Mouse (Mus musculus): ENCODE data around the gene Tmbim4.

DNA sequence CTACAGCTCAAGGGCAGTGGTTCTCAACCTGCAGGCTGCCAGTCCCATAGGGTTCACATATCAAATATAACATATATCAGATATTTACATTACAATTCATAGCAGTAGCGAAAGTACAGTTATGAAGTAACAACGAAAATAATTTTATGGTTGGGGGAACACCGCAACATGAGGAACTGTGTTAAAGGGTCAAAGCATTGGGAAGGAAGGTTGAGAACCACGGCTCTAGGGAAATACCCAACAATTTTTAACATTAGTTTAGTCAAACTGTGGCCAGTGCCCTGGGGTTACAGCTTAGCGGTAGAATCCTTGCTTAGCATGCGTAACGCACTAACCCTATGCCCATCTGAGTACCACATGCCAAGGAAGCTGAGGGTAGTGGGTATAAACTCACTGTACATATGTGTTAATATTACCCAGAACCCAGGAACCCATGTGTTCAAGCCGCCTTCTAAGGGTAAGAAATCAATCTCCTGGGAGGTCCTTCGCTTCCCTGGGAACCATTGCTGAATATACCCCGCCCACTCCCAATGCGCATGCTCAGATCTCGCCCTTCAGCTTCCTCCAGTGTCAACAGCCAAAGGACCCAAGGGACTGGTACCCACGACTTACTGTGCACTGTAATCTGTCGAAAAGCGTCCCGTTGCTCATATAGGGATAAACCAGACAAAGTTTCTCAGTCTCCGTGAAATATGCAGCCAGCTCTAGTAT lies 35.4 kb upstream of the Tmbim4 start:
- TF ChIP-seq CTCF (IDR thresholded peaks at IDR 0.05; ENCODE audit: low read depth) (no peak), EP300 (IDR thresholded peaks at IDR 0.05; ENCODE audit: low read depth) (no peak)
